ENCODE assay signal across 9 mouse cellular contexts in genomic region chr6:142735302-142736005, GRCm38 (mm10). TPM values are rescaled to one million over a fixed set of nuclear protein-coding genes. Genes with fewer than 3 reads are reported as not detected.
A peak's percentile ranks its signal among the peaks of the same experiment; 100 is the strongest.
DNase-seq lines count a peak whose midpoint lies in the region; TF ChIP-seq lines count a peak whose summit lies in the region.
"Had no signal": no experiment of that assay in that cellular context is flagged by ENCODE, and none has a peak within 500 bp of the region (broad histone marks: within the 10 kb centered on the region; RNA-seq: fewer than 3 reads in every experiment).

No protein-coding gene starts in this region.

- H3K4me3 ChIP-seq in ES-E14 (ENCODE audit: insufficient read depth in 1 of 2, low read depth in 1 of 2, low read length in 2 of 2, poor library complexity in 1 of 2, severe bottlenecking in 1 of 2), result no peak overlapping the region
- H3K4me3 ChIP-seq: limb, embryonic 12.5 days had no signal

- intact Hi-C loops in heart, postnatal 10 days (cut with DNase I), result loop anchor here (1.0 kb wide), 1 partner anchor 210 kb away; no protein-coding TSS in a partner anchor

- 0 out of 4 replicates have a peak, but pooled peaks cover 0 to 2% of the 10 kb centered on the region in 2 experiments for H3K4me1 ChIP-seq in ES-E14 (ENCODE audit: control insufficient read depth in 2 of 2, insufficient read depth in 2 of 2, low read length in 2 of 2, poor library complexity in 1 of 2)
- H3K4me1 ChIP-seq: limb, embryonic 12.5 days had no signal

- no peaks in the 10 kb centered on the region for H3K9me3 ChIP-seq in ES-E14 (ENCODE audit: control insufficient read depth, insufficient read depth, low read depth, low read length)
- H3K9me3 ChIP-seq: limb, embryonic 12.5 days had no signal

- DNase-seq in heart, postnatal 10 days, result peak; percentile 56 to 77
- DNase-seq in heart, adult 11 months, result no peak
- DNase-seq in A20 (ENCODE audit: low read depth, low spot score) (peak; percentile 51), ES-E14 (ENCODE audit: low read depth, low spot score) (no peak)
- peak; percentile 59 for DNase-seq in forelimb bud, embryonic 11.5 days (ENCODE audit: low read depth, low spot score)
- peak; percentile 60 for DNase-seq in mesoderm, embryonic 11.5 days (ENCODE audit: low read depth, low spot score)
- DNase-seq in spleen, postnatal 14 days (ENCODE audit: low spot score in 2 of 2), result no peak
- DNase-seq in left cerebral cortex, adult 9 months (ENCODE audit: low spot score in 2 of 2), result no peak

- in situ Hi-C loops in ES-E14 (cut with MboI; ENCODE audit: low sequenced_read_pairs in 2 of 2, unreplicated experiment in 2 of 2), result loop anchor here in 1 of 2 experiments (25.0 kb wide), 1 partner anchor 373 kb away; no protein-coding TSS in a partner anchor

- H3K9ac ChIP-seq in ES-E14 (ENCODE audit: insufficient read depth, low read depth, low read length, poor library complexity, severe bottlenecking), result no peak overlapping the region
- H3K9ac ChIP-seq: limb, embryonic 12.5 days had no signal

- no peaks in the 10 kb centered on the region for H3K36me3 ChIP-seq in ES-E14 (ENCODE audit: control insufficient read depth, insufficient read depth, low read length, poor library complexity, severe bottlenecking)
- H3K36me3 ChIP-seq: limb, embryonic 12.5 days had no signal

- no peak overlapping the region for H3K27ac ChIP-seq in ES-E14 (ENCODE audit: insufficient read depth, low read depth, low read length, poor library complexity, severe bottlenecking)
- H3K27ac ChIP-seq: limb, embryonic 12.5 days had no signal

TF ChIP-seq in ES-E14, 5 proteins besides CTCF, POLR2A, EP300 and RAD21:
- TF ChIP-seq CHD2 (IDR thresholded peaks at IDR 0.05; ENCODE audit: low read depth, low read length) (no peak), MAFK (IDR thresholded peaks at IDR 0.05; ENCODE audit: insufficient read depth, low read depth, low read length) (no peak), ZNF384 (IDR thresholded peaks at IDR 0.05; ENCODE audit: low read depth, low read length) (no peak), ZC3H11A (IDR thresholded peaks at IDR 0.05; ENCODE audit: borderline replicate concordance, low read depth, low read length) (peak; percentile 87)

RNA-seq across cellular contexts. Expression of gene Cmas, which starts 21.0 kb away (rescaled TPM):
- total RNA-seq in heart, postnatal 10 days (2021), result 10 to 100 TPM; 36.5 to 41.0 TPM
- total RNA-seq in ES-E14 (2012; rRNA removed), result 50.3 and 61.0 TPM in 2 replicates

RNA-seq across cellular contexts. Expression of gene Abcc9, which starts 33.3 kb away (rescaled TPM):
- total RNA-seq in heart, postnatal 10 days (2021), result 100 to 1,000 TPM; 220 to 258 TPM
- 0.05 and 0.13 TPM in 2 replicates for total RNA-seq in ES-E14 (2012; rRNA removed)

Comparison
In these comparisons a context has a peak if more than half of its experiments do, and no peak if none do; other contexts are left out.
1. DNase-seq: peak in heart, postnatal 10 days (2 of 2), A20 (single experiment), forelimb bud, embryonic 11.5 days (single experiment) and mesoderm, embryonic 11.5 days (single experiment); none in heart, adult 11 months (single experiment), ES-E14 (single experiment), spleen, postnatal 14 days (0 of 2) and left cerebral cortex, adult 9 months (0 of 2).
2. RNA of gene Abcc9, which starts 33.3 kb away (total RNA-seq): 220 to 258 TPM in heart, postnatal 10 days; 0.05 to 0.13 TPM in ES-E14; every median in the first group is over 100 times any median in the second.